Mouse (Mus musculus) midbrain, embryonic 13.5 days (tissue): ENCODE measurements at regions not wholly inside any gene's neighbourhood (a gene's known extent, or its start where the extent isn't known, plus 50 kb on each side); places are given as distances from the start of the nearest gene placed in this dataset.
"Not testable (repeated sequence)": the region's sequence is repeated elsewhere in the genome, so short reads cannot be mapped to it uniquely, and the experiment has no call there.

Source experiments
- ATAC-seq: fragments of 200-750 bp; cut with Nextera tagmentation; 2 replicates; pipeline ENCODE4 v1.8.0; 2017; ENCODE audit warnings: mild to moderate bottlenecking, moderate TSS enrichment, moderate library complexity
- H3K27ac ChIP-seq: fragments of 300-500 bp; sonication (generic); 2 replicates; pipeline ENCODE4 v1.5.1; 2015; ENCODE audit warnings: inconsistent platforms, mild to moderate bottlenecking, moderate library complexity
- H3K27me3 ChIP-seq: fragments of 300-500 bp; sonication (generic); 2 replicates; pipeline ENCODE4 v1.6.1; 2015; ENCODE audit warnings: mild to moderate bottlenecking, inconsistent platforms
- H3K36me3 ChIP-seq: fragments of 300-500 bp; sonication (generic); 2 replicates; pipeline ENCODE4 v1.6.1; 2015; ENCODE audit warnings: mild to moderate bottlenecking, inconsistent platforms
- H3K4me1 ChIP-seq: fragments of 300-500 bp; sonication (generic); replicated peaks from 2 replicates; pipeline ENCODE4 v1.6.1; 2015; ENCODE audit warnings: inconsistent platforms
- H3K4me2 ChIP-seq: fragments of 300-500 bp; sonication (generic); replicated peaks from 2 replicates; pipeline ENCODE4 v1.6.1; 2015; ENCODE audit warnings: moderate library complexity, mild to moderate bottlenecking, inconsistent platforms
- H3K4me3 ChIP-seq: fragments of 300-500 bp; sonication (generic); replicated peaks from 2 replicates; pipeline ENCODE4 v1.5.1; 2015; ENCODE audit warnings: mild to moderate bottlenecking, inconsistent platforms
- H3K9ac ChIP-seq: fragments of 300-500 bp; sonication (generic); replicated peaks from 2 replicates; pipeline ENCODE4 v1.6.1; 2015; ENCODE audit warnings: mild to moderate bottlenecking, inconsistent platforms
- H3K9me3 ChIP-seq: fragments of 300-500 bp; sonication (generic); 2 replicates; pipeline ENCODE4 v1.6.1; 2016; ENCODE audit warnings: mild to moderate bottlenecking, inconsistent platforms
- WGBS: fragments of 180-500 bp; shearing (Covaris S2); methylation state at CpG from one replicate; pipeline ENCODE4 v1.1.7; 2015; 5-methylcytosine and 5-hydroxymethylcytosine counted together

DNA sequence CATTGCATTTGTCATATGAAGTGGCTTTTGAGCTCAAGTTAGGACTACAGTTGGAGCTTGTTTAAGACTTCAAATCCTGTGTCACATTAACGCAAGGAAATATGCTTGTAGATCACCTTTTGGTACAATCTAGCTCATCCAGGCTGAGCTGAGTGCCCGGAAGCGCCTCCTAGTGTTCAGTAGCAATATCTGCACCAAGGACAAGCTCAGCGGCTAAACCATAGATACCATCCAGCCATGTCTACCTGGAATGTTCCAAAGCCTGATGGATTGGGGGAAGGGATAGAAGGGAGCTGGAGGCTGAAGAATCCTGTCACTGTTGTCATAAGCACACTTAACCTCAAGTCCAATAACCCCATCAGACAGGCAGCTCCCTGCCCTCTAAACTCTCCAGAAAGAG, 128.4 kb downstream of the Srek1 start:
- H3K27ac ChIP-seq, result no peak overlapping the region
- no peak overlapping the region for H3K4me2 ChIP-seq
- no peak for ATAC-seq
- H3K27me3 ChIP-seq, result no peaks in the 10 kb centered on the region
- no peaks in the 10 kb centered on the region for H3K9me3 ChIP-seq
- no peak overlapping the region for H3K4me3 ChIP-seq
- H3K9ac ChIP-seq, result no peak overlapping the region
- peaks cover 11% of the 10 kb centered on the region for H3K4me1 ChIP-seq
- 43% methylated on average over 4 of the region's 4 CpGs for WGBS
- H3K36me3 ChIP-seq, result no peaks in the 10 kb centered on the region

DNA sequence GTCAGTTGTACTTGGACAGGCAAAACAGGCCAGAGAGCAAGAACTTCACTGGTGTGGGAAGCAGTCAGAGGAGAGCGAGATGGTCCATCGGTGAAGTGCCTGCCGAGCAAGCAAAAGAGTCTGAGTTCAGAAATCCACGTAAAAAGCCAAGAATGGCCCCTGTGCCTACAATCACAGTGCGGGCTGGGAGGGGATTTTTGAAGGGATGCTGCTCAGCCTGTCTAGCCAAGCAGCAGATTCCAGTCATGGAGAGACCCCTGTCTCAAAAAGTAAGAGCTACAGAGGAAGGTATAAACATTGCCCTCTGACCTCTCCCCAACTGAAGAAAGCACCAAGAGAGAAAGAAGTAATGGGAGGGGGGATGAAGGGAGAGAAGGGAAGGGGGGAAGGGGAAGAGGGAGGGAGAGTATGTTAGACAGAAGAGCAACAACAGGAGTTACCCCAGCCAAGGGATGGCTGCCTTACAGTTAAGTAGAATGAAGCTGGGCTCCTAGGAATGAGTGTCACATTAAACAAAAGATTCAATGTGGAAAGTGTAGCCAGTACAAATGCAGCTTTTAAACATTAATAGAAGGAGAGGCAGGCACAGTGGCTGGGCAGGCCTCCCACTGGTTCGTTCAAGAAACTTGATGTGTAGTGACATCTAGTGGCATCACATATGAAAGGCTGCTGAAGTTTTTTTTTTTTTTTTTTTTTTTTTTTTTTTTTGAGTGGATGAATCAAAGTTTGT, 130.2 kb downstream of the Srek1 start:
- Histone ChIP-seq H3K9me3 (no peaks in the 10 kb centered on the region), H3K36me3 (no peaks in the 10 kb centered on the region), H3K9ac (no peak overlapping the region), H3K27me3 (no peaks in the 10 kb centered on the region), H3K4me1 (peaks cover 11% of the 10 kb centered on the region), H3K4me2 (no peak overlapping the region), H3K27ac (0 out of 2 replicates have a peak overlapping the region, but pooled peaks have one; percentile 42), H3K4me3 (no peak overlapping the region)
- peak; percentile 89 for ATAC-seq
- WGBS, result 33% methylated on average over 6 of the region's 6 CpGs

DNA sequence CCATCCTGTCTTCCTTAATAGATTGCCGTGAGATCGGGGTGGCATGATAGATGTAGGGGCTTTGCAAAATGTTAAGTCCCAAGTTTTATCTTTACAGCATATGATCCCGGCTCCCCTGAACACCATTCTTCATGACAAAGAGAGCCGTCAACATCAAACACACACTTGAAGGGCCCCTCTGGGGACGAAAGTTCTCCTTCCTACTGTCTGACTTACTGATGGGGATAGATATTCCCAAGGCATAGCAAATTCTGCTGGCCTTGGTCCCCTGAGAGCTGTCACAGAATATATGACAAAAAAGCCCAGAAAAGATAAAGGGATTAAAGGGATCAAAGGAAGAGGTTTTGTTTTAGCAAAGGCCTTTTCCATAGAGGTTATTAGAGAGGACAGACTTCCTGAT, 130.9 kb downstream of the Srek1 start:
- no peaks in the 10 kb centered on the region for H3K9me3 ChIP-seq
- WGBS, result 30% methylated on average over 5 of the region's 5 CpGs
- H3K36me3 ChIP-seq, result no peaks in the 10 kb centered on the region

DNA sequence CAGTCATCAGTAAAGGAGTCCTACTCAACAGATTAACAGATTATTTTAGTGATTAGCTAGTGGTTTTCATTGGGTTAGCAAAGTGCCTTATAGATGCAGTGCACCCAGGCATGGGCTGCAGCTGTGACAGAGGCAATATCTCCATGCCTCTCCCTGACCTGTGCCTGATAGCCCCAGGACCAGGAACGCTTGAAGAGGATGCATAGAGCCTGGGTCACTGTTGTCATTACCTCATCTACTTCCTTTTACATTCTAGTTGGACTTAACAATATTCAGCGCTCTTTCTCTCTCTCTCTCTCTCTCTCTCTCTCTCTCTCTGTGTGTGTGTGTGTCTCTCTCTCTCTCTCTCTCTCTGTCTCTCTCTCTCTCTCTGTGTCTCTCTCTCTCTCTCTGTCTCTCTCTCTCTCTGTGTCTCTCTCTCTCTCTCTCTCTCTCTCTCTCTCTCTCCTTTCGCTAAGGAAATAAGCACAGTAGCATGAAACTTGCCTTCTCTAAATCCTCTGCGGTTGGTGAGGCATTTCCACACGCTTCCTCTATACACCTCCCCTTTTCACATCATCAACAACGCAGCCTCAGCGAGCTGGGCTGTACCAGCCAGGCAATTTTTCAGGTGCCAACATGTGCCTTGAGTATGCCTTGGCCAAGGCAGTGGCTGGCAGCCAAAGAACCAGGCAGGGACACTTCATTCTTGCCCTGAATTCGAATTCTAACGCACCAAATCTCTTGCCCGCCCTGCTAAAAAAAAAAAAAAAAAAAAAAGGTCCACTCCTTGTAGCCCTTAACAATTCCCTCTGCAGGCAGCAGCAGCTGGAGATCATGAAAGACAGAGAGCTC, 131.6 kb downstream of the Srek1 start:
- Histone ChIP-seq H3K4me3 (no peak overlapping the region), H3K36me3 (no peaks in the 10 kb centered on the region), H3K4me2 (no peak overlapping the region), H3K9me3 (no peaks in the 10 kb centered on the region), H3K4me1 (peaks cover 11% of the 10 kb centered on the region), H3K27me3 (no peaks in the 10 kb centered on the region), H3K9ac (no peak overlapping the region), H3K27ac (no peak overlapping the region)
- no peak for ATAC-seq
- 69% methylated on average over 10 of the region's 10 CpGs for WGBS

More for the DNA sequence above, 130.9 kb downstream of the Srek1 start:
- no peak overlapping the region for H3K4me2 ChIP-seq
- no peak overlapping the region for H3K4me3 ChIP-seq
- no peak overlapping the region for H3K9ac ChIP-seq
- peaks cover 11% of the 10 kb centered on the region for H3K4me1 ChIP-seq
- no peak for ATAC-seq
- no peaks in the 10 kb centered on the region for H3K27me3 ChIP-seq
- H3K27ac ChIP-seq, result no peak overlapping the region

DNA sequence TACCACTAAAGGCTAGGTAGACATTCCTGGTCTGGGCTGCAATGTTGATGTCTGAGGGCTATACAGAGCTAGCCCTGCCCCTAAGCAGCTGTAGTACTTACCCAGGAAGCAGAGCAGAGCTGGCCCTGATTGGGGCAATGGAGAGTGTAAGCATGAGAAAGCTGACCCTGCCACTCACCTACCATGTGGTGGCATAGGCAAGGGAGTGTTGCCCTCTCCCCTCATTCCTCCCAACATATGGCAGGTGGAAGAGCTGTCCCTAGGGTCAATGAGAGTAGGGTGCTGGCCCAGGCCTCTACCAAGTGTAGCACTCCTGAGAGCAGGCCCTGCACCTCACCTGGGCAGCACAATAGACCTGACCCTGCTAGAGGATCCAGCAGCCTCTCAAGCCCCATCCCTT, 136.4 kb downstream of the Srek1 start:
- Histone ChIP-seq H3K9me3 (no peaks in the 10 kb centered on the region), H3K27ac (no peak overlapping the region), H3K4me1 (no peaks in the 10 kb centered on the region), H3K36me3 (no peaks in the 10 kb centered on the region), H3K27me3 (no peaks in the 10 kb centered on the region), H3K4me2 (no peak overlapping the region), H3K4me3 (no peak overlapping the region), H3K9ac (no peak overlapping the region)
- ATAC-seq, result no peak

DNA sequence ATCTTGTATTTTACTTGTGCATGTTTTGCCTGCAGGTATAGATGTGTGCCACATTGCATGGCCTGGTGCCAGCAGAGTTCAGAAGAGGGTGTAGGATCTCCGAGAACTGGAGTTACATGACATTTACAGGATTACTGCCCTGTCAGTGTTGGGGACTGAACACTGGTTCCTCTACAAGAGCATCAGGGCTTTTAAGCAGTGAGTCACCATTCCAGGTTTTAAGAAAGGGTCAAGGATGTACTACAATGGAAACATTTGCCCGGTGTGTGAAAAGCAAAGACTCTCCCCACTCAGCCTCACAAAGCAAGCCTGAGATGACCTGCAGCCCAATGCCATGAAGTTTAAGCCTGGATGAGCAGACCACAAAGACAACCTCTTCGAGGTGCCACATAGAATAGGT, 137.0 kb downstream of the Srek1 start:
- WGBS, result 85% methylated on average over 3 of the region's 3 CpGs
- H3K27me3 ChIP-seq, result no peaks in the 10 kb centered on the region
- H3K4me2 ChIP-seq, result no peak overlapping the region
- H3K9ac ChIP-seq, result no peak overlapping the region
- no peak overlapping the region for H3K4me3 ChIP-seq
- no peaks in the 10 kb centered on the region for H3K36me3 ChIP-seq
- H3K4me1 ChIP-seq, result no peaks in the 10 kb centered on the region
- H3K9me3 ChIP-seq, result no peaks in the 10 kb centered on the region
- ATAC-seq, result no peak
- H3K27ac ChIP-seq, result no peak overlapping the region

DNA sequence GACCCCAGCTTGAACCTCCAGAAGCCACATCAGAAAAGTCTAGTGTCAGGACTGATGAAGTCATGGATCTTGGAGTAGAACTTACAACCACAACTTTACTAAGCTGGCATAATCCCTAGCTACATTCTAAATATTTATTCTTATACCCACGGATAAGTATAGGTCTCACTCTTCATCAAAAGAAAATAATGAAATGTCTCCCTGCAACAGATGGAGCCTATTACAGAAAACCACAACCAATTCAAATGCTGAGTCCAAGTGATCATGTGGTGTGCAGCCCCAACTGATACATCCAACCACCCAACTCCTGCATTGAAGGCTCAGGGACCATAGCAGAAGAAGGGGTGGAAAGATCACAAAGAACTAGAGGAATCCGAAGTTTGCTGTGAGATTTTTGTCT, 137.8 kb downstream of the Srek1 start:
- 89% methylated on average over 2 of the region's 2 CpGs for WGBS
- no peak for ATAC-seq
- Histone ChIP-seq H3K4me2 (no peak overlapping the region), H3K4me1 (no peaks in the 10 kb centered on the region), H3K9me3 (0 out of 2 replicates have a peak, but pooled peaks cover 3% of the 10 kb centered on the region), H3K36me3 (no peaks in the 10 kb centered on the region), H3K27me3 (no peaks in the 10 kb centered on the region), H3K9ac (no peak overlapping the region), H3K27ac (no peak overlapping the region), H3K4me3 (no peak overlapping the region)

DNA sequence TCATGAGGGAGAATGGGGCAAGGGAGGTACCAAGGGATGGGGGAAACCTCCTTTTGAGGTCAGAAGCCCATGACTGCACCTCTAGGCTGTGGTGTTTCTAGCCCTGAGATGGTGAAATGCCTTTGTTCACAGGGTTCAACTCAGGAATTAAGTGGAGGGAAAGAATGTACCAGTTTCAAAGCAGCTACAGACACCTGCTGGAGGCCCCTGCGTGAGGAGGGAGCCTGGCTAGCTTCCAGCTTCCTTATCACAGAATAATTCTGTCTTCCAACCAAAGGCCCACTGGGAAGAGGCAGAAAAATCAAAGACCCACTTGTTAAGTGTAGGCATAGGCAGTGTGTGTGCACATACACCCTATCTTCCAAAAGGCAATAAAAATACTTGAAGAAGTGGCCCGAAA, 150.6 kb downstream of the Srek1 start:
- Histone ChIP-seq H3K36me3 (no peaks in the 10 kb centered on the region), H3K4me1 (0 out of 2 replicates have a peak, but pooled peaks cover 11% of the 10 kb centered on the region), H3K9me3 (no peaks in the 10 kb centered on the region), H3K27ac (no peak overlapping the region), H3K4me3 (no peak overlapping the region), H3K9ac (no peak overlapping the region), H3K4me2 (no peak overlapping the region), H3K27me3 (no peaks in the 10 kb centered on the region)
- 75% methylated on average over 2 of the region's 2 CpGs for WGBS
- ATAC-seq, result no peak

DNA sequence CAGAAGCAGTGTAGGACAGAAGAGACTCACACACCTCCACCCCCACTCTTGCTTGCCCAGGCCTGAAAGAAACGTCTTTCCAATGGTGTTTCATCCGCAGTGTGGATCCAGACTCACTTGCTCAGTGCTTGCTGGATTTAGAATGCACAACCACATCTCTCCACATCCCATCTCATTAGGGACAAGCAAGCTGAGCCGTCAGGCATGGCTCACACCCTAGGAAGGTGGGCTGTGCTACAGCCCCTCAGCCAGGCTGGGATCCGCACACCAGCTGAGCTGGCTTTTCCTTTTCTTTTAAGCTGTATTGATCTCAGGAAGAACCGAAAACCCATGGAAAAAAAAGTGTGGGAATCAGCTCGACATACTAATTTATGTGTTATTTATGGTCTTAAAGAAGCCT, 151.1 kb downstream of the Srek1 start:
- Histone ChIP-seq H3K9me3 (no peaks in the 10 kb centered on the region), H3K27ac (no peak overlapping the region), H3K4me2 (no peak overlapping the region), H3K4me1 (0 out of 2 replicates have a peak, but pooled peaks cover 11% of the 10 kb centered on the region), H3K9ac (no peak overlapping the region), H3K4me3 (no peak overlapping the region), H3K27me3 (no peaks in the 10 kb centered on the region), H3K36me3 (no peaks in the 10 kb centered on the region)
- 41% methylated on average over 6 of the region's 6 CpGs for WGBS
- ATAC-seq, result 0 out of 2 replicates have a peak, but pooled peaks have one; percentile 43

DNA sequence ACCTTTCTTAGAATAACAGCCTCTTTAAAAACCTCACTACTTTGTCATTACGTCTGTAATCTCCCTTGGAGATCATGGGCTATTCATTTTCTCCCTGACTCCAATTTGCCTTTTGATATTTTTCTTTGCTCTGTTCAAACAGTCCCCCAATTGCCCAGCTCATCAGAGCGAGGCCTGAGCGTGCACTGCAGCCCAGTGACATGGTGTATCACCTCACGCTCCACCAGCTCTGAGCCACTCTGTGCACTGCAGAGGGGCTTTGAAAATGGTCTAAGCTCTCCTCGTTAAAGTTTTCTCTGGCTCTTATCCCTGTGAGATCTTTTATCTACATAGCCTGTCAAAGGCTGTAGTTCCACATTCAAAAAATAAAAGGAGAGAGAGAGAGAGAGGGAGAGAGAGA, 152.1 kb downstream of the Srek1 start:
- no peak for ATAC-seq
- H3K9me3 ChIP-seq, result no peaks in the 10 kb centered on the region
- H3K4me2 ChIP-seq, result no peak overlapping the region
- H3K9ac ChIP-seq, result no peak overlapping the region
- H3K36me3 ChIP-seq, result no peaks in the 10 kb centered on the region
- H3K4me3 ChIP-seq, result no peak overlapping the region
- 12% methylated on average over 5 of the region's 5 CpGs for WGBS
- H3K27me3 ChIP-seq, result no peaks in the 10 kb centered on the region
- H3K4me1 ChIP-seq, result 0 out of 2 replicates have a peak, but pooled peaks cover 11% of the 10 kb centered on the region
- H3K27ac ChIP-seq, result no peak overlapping the region

DNA sequence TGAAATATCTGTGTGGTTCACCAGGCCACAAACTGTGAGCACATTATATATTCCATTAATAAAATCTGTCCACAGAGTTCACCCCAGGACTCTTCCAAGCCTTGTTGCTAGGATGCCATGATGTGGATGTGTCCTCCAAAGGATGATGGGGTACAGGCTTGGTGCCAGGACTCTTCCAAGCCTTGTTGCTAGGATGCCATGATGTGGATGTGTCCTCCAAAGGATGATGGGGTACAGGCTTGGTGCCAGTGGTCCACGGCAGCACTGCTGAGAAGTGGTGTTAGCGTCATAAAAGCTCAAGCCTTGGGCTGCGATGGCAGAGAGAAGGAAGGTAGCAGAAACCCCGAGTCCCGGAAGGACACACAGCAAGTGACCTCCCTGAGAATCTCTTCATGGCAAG, 153.4 kb downstream of the Srek1 start:
- not testable (repeated sequence) for H3K4me2 ChIP-seq, H3K36me3 ChIP-seq, ATAC-seq, H3K27me3 ChIP-seq, H3K9me3 ChIP-seq, H3K9ac ChIP-seq, H3K4me3 ChIP-seq, H3K27ac ChIP-seq
- H3K4me1 ChIP-seq, result 0 out of 2 replicates have a peak, but pooled peaks cover 11% of the 10 kb centered on the region
- WGBS, result 91% methylated on average over 5 of the region's 5 CpGs

DNA sequence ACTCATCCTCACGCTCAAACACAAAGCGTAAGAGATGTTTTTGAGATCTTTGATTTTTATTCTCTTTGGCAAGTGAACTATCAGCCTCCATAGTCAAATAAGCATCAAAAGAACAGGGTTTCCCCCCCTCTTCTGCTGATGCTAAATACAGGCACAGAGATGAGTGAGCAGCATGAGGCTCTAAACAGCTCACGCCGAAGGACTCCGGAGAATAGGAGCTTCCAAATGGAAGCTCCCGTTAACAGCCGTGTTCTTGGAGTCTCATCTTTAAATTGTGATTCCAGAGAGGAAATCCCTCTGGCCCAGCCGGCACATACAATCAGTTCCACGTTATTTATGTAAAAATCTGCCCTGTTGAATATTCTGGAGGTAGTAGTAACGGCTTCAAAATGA, 161.1 kb downstream of the Srek1 start:
- Histone ChIP-seq H3K9ac (no peak overlapping the region), H3K27ac (no peak overlapping the region), H3K4me1 (peaks cover 7% of the 10 kb centered on the region), H3K36me3 (no peaks in the 10 kb centered on the region), H3K9me3 (no peaks in the 10 kb centered on the region), H3K4me3 (no peak overlapping the region), H3K4me2 (no peak overlapping the region), H3K27me3 (no peaks in the 10 kb centered on the region)
- no peak for ATAC-seq
- WGBS, result 71% methylated on average over 10 of the region's 10 CpGs
